Mouse (Mus musculus): ENCODE data around the gene Olfr1201. TPM values are rescaled to one million over a fixed set of nuclear protein-coding genes. Genes with fewer than 3 reads are reported as not detected.

Olfr1201 gene
- not detected for polyA plus RNA-seq (2017; shearing (Covaris generic))

DNA sequence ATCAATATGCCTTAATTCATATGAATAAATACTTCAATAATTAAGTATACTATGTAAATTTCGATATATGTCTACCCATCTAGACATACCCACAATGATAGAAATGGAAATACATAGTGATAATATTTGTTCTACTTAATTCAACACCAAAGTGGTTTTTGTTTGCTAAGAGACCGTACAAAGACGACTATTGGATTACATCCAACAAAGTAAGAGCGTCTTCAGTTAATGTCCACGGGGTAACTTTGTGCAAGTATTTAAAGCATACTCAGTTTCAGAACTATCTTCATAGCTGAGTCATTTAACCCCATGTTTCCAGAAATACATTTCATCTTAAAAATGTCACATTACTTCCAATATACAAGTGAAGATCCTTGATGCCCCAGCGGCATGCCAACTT, at the start of gene Olfr1201:
Gene Olfr1201 (plus strand): TSS at position 301 of the 400 bp plus-strand sequence.

GRCm38 (mm10) chr2:88751270-88751669, 41.6 kb upstream of the Olfr1201 start, which contains the start of gene Olfr1198:
TSS of gene Olfr1198 (minus strand) at chr2:88751370.

GRCm38 (mm10) chr2:88760369-88760768, 32.5 kb upstream of the Olfr1201 start, which contains the start of gene Olfr1199:
TSS of gene Olfr1199 (minus strand) at chr2:88760469.

GRCm38 (mm10) chr2:88770388-88770787, 22.4 kb upstream of the Olfr1201 start, which contains the start of gene Olfr1200:
TSS of gene Olfr1200 (minus strand) at chr2:88770488.

GRCm38 (mm10) chr2:88814196-88814595, 21.4 kb downstream of the Olfr1201 start, which contains the start of gene Olfr1202:
TSS of gene Olfr1202 (plus strand) at chr2:88814496.

DNA sequence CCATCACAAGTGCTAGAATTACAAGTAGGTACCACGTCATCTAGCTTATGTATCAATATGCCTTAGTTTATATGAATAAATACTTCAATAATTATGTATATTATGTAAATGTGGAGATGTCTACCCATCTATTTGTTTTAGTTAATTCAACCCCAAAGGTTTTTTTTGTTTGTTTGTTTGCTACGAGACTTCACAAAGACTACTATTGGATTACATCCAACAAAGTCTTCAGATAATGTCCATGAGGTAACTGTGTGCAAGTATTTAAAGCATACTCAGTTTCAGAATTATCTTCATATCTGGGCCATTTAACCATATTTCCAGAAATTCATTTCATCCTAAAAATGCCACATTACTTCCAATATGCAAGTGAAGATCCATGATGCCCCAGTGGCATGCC, 36.6 kb downstream of the Olfr1201 start, which contains the start of gene Olfr1205:
Gene Olfr1205 (plus strand): TSS at position 301 of the 400 bp plus-strand sequence.

Other genes starting within 250 kb of the Olfr1201 start
- gene Olfr1188, start 236.1 kb upstream of the Olfr1201 start, polyA plus RNA-seq (2017; shearing (Covaris generic)): not detected
- not detected for gene Olfr1189, start 206.6 kb upstream of the Olfr1201 start, polyA plus RNA-seq (2017; shearing (Covaris generic))
- 0.05 TPM for gene Olfr1191-ps1, start 152.5 kb upstream of the Olfr1201 start, polyA plus RNA-seq (2017; shearing (Covaris generic))
- not detected for gene Olfr1192-ps1, start 144.5 kb upstream of the Olfr1201 start, polyA plus RNA-seq (2017; shearing (Covaris generic))
- not detected for gene Olfr1193, start 117.4 kb upstream of the Olfr1201 start, polyA plus RNA-seq (2017; shearing (Covaris generic))
- 0.11 TPM for gene Olfr1195, start 103.8 kb upstream of the Olfr1201 start, polyA plus RNA-seq (2017; shearing (Covaris generic))
- not detected for gene Olfr1196, start 88.4 kb upstream of the Olfr1201 start, polyA plus RNA-seq (2017; shearing (Covaris generic))
- not detected for gene Olfr1197, start 60.7 kb upstream of the Olfr1201 start, polyA plus RNA-seq (2017; shearing (Covaris generic))
- not detected for gene Olfr1198, start 41.7 kb upstream of the Olfr1201 start, polyA plus RNA-seq (2017; shearing (Covaris generic))
- gene Olfr1199, start 32.6 kb upstream of the Olfr1201 start, polyA plus RNA-seq (2017; shearing (Covaris generic)): not detected
- gene Olfr1200, start 22.5 kb upstream of the Olfr1201 start, polyA plus RNA-seq (2017; shearing (Covaris generic)): not detected
- gene Olfr1202, start 21.5 kb downstream of the Olfr1201 start, polyA plus RNA-seq (2017; shearing (Covaris generic)): not detected
- not detected for gene Olfr1205, start 36.7 kb downstream of the Olfr1201 start, polyA plus RNA-seq (2017; shearing (Covaris generic))
- not detected for gene Olfr1204, start 56.3 kb downstream of the Olfr1201 start, polyA plus RNA-seq (2017; shearing (Covaris generic))
- 0.11 TPM for gene Olfr1206, start 70.2 kb downstream of the Olfr1201 start, polyA plus RNA-seq (2017; shearing (Covaris generic))
- gene Olfr1208, start 109.3 kb downstream of the Olfr1201 start, polyA plus RNA-seq (2017; shearing (Covaris generic)): not detected
- gene Olfr1209, start 122.1 kb downstream of the Olfr1201 start, polyA plus RNA-seq (2017; shearing (Covaris generic)): not detected
- gene Olfr1211, start 145.1 kb downstream of the Olfr1201 start, polyA plus RNA-seq (2017; shearing (Covaris generic)): not detected
- gene Olfr1212, start 160.9 kb downstream of the Olfr1201 start, polyA plus RNA-seq (2017; shearing (Covaris generic)): not detected
- not detected for gene Gm13762, start 187.2 kb downstream of the Olfr1201 start, polyA plus RNA-seq (2017; shearing (Covaris generic))
- gene Olfr1214, start 199.6 kb downstream of the Olfr1201 start, polyA plus RNA-seq (2017; shearing (Covaris generic)): not detected
- not detected for gene Olfr1215, start 213.9 kb downstream of the Olfr1201 start, polyA plus RNA-seq (2017; shearing (Covaris generic))
- gene Olfr1216, start 225.3 kb downstream of the Olfr1201 start, polyA plus RNA-seq (2017; shearing (Covaris generic)): not detected
- gene Olfr1217, start 239.0 kb downstream of the Olfr1201 start, polyA plus RNA-seq (2017; shearing (Covaris generic)): not detected